Mouse (Mus musculus) brain, embryonic 14.5 days (tissue): Measurements from ENCODE around the gene Ccr9.

Experiments used
- CTCF ChIP-seq: fragments of 200-500 bp; IDR thresholded peaks from 2 replicates; pipeline ENCODE4 v1.5.1; 2012; ENCODE audit warnings: inconsistent platforms, mild to moderate bottlenecking, moderate library complexity, borderline replicate concordance; ENCODE audit not compliant: insufficient read depth, insufficient read length; ENCODE audit errors: extremely low read depth
- POLR2A ChIP-seq: fragments of 200-500 bp; IDR thresholded peaks from 2 replicates; pipeline ENCODE4 v1.6.1; 2012; ENCODE audit warnings: mild to moderate bottlenecking, inconsistent platforms, borderline replicate concordance; ENCODE audit not compliant: poor library complexity, insufficient read depth, insufficient read length, severe bottlenecking; ENCODE audit errors: extremely low read depth

DNA sequence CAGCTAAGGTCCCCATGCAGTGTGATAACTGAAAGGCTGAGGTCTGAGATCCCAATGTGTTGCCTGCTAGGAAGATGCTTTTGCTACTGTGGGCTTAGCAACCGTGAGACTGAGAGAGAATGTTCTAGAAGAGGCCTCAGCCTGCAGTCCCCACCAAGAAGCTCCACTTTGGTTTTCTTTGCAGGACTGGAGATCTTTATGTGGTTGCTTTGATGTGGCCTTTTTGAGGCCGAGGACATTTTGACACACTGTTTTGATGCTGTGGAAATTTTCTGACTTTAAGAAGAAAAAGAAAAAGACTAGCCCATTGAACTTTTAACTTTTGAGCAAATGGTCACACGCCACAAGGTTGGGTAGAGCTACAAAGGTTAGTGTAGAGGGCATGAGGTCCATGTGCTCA is 82.6 kb downstream of the Ccr9 start:
- TF ChIP-seq CTCF: no peak
- no peak for TF ChIP-seq POLR2A
